Mouse (Mus musculus): ENCODE measurements around the gene Lrrc37a.
"Not testable (repeated sequence)": the region's sequence is repeated elsewhere in the genome, so short reads cannot be mapped to it uniquely, and the experiment has no call there.

Gene Lrrc37a

GRCm38 (mm10) chr11:103504497-103504896 lies at the start of gene Lrrc37a:
Gene Lrrc37a, minus strand, starts transcription at chr11:103504597.
- DNase-seq (ENCODE audit: low read depth, low spot score): no peak

- DNase-seq (ENCODE audit: low read depth, low spot score): not testable (repeated sequence)
Measured at GRCm38 (mm10) chr11:103534973-103535372, 30.6 kb upstream of the Lrrc37a start.

- DNase-seq (ENCODE audit: low read depth, low spot score): no peak
Measured at GRCm38 (mm10) chr11:103512111-103512510, 7.7 kb upstream of the Lrrc37a start.

DNA sequence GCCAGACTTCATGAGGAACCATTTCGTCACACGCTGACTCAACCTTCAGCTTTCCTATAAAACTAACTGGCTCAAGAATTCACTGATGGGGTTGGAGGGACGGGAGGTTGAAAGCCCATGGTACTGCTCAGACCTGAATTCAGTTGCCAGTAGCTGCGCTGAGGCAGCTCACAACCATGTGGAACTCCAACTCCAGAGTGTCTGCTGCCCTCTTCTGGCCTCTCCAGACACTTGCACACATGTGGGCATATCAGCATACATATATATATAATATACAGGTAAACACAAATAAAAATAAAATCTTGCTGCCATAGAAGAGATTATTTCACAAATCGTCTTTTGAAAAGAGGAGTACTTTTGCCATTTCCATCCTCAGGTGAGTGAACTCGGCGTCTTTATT lies 40.0 kb downstream of the Lrrc37a start:
- peak; percentile 13 for DNase-seq (ENCODE audit: low read depth, low spot score)

- DNase-seq (ENCODE audit: low read depth, low spot score): not testable (repeated sequence)
Measured at GRCm38 (mm10) chr11:103451105-103451504, 53.3 kb downstream of the Lrrc37a start.

- DNase-seq (ENCODE audit: low read depth, low spot score): not testable (repeated sequence)
Measured at GRCm38 (mm10) chr11:103449721-103450120, 54.7 kb downstream of the Lrrc37a start.

- DNase-seq (ENCODE audit: low read depth, low spot score): no peak
Measured at GRCm38 (mm10) chr11:103443678-103444077, 60.7 kb downstream of the Lrrc37a start.

GRCm38 (mm10) chr11:103436282-103436681 lies 68.1 kb downstream of the Lrrc37a start:
- DNase-seq (ENCODE audit: low read depth, low spot score): no peak

- DNase-seq (ENCODE audit: low read depth, low spot score): no peak
Measured at GRCm38 (mm10) chr11:103425031-103425430, 79.4 kb downstream of the Lrrc37a start.

GRCm38 (mm10) chr11:103419667-103420066 lies 84.7 kb downstream of the Lrrc37a start:
- no peak for DNase-seq (ENCODE audit: low read depth, low spot score)

GRCm38 (mm10) chr11:103419226-103419625 lies 85.2 kb downstream of the Lrrc37a start:
- no peak for DNase-seq (ENCODE audit: low read depth, low spot score)

DNA sequence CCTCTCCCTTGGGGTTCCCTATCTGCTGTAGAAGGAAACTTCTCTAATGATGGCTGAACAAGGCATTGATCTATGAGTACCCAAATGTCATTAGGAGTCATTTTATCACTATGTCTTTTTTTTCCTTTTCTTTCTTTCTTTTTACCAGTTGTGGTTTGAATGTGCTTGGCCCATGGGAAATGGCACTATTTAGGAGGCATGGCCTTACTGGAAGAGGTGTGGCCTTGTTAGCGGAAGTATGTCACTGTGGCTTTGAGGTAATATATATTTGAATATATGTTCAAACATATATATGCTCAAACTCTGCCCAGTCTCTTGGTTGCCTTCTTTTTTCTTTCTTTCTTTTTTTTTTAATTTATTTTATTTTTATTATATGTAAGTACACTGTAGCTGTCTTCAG lies 90.9 kb downstream of the Lrrc37a start:
- no peak for DNase-seq (ENCODE audit: low read depth, low spot score)

- DNase-seq (ENCODE audit: low read depth, low spot score): no peak
Measured at GRCm38 (mm10) chr11:103412950-103413423, 91.4 kb downstream of the Lrrc37a start.

DNA sequence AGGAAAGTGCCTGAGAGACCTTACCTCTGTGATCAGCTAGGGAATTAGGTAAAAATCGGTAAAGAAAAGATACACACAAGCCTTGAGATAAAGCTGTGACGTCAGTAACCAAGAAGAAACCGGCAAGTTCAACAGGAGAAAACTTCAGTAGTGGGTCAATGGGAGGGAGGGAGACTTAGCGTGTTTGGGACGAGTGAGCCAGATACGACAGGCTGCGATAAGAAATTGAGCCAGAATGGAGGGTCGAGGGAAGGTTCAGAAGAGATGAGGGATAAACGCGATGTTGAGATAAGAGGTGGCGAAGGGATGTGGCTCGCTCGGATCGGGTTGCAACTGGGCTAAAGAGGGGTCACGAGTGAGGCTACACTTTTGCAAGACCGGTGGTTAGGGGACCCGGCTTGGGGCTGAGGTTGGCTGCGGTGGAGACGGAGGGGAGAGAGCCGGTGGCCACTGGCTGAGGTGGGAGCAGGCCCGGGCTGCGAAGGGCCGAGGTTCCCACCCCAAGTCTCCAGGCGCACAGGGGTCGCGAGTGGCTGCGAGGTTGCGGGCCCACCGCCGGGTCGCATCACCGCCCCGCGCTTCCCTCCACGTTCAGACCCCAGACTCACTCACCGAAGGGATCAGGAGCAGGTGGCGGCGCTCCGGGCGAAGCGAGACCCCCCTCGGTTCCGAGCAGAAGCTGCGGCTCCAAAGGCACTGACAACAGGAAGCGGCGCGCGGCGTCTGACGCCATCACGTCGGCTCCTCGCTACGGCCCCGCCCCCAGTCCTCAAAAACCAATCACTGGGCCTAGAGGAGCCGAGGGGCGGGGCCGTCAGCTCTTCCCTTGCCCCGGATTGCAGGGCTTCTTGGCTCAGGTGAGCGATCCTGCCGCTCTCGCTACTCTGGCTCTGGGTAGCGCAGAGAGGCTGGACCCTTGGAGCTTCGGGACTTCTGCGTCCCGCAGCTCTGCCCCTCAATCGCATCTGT lies 92.1 kb downstream of the Lrrc37a start, which contains the start of gene Plekhm1:
Plekhm1 (minus strand) TSS at position 707 of the 969 bp plus-strand sequence.
- DNase-seq (ENCODE audit: low read depth, low spot score): peak; percentile 94

DNA sequence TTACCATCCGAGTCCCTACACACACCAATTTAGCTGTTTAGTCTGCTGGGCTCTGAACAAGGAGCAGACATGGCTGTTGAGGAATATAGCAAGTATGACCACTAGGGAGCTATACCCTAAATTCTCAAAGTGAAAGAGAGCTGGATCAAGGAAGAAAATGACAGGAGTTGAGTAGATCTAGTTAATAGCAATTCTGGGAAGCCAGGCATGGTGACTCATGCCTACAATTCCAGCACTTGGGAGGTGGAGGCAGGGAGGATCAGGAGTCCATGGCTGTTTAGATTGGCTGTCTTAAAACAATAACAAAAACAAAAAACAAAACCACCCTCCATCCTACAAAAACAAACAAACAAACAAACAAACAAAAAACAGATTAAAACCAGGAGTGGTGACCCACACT lies 93.1 kb downstream of the Lrrc37a start:
- no peak for DNase-seq (ENCODE audit: low read depth, low spot score)

DNA sequence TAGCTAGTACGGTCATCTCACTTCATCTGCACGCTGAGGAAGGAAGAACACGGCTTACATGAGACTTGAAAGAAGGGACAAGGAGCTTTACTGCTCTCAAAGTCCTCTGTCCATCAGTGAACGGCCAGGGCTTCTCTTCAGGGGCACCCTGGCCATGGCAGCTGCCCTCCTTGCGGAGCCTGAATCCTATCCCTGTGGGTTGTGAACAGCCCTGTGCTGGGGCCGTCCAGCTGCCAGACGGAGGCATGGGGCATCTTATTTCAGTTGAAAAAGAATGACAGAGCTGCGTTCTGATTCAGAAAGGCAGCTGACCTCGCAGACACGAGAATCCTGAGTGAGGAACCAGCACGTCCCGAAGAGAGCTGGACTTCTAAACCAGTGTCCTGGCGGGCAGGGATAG lies 95.5 kb downstream of the Lrrc37a start:
- DNase-seq (ENCODE audit: low read depth, low spot score): no peak

DNA sequence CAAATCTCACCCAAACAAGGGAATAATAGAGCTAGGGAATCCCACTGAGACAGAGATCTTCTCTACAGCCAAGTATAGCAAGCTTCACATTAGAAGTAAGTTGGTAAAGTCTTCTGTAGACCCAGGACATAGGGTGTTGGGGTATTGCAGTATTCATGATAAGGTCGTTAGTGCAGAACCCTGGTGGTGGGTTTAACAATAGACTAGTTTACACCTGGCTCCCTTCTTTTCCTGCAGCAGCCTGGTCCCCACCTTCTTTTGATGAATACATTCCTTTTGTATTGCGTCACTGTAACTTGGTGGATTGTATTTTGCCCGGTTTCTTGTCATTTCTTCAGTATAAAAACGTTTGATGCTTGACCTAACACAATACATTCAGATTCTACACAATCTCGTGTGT lies 97.3 kb downstream of the Lrrc37a start:
- not testable (repeated sequence) for DNase-seq (ENCODE audit: low read depth, low spot score)

DNA sequence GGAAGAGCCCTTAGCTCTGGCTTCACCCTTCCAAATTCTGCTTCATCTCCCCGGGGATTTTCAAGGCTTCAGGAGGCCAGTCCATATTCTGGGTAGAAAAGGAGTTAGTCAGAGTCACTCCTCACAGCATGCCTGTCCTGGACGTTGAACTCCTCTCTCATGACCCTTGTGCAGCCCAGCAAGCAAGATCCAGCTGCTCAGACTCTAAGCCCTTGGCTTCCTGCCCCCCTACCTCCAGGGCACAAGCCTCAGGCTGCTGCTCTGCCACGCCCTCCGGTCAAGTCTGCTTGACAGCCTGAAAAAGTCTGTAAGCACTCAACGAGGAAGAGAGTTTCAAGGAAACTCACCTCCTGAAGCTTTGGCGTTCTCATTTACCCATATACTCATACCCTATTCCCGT lies 97.8 kb downstream of the Lrrc37a start:
- no peak for DNase-seq (ENCODE audit: low read depth, low spot score)

DNA sequence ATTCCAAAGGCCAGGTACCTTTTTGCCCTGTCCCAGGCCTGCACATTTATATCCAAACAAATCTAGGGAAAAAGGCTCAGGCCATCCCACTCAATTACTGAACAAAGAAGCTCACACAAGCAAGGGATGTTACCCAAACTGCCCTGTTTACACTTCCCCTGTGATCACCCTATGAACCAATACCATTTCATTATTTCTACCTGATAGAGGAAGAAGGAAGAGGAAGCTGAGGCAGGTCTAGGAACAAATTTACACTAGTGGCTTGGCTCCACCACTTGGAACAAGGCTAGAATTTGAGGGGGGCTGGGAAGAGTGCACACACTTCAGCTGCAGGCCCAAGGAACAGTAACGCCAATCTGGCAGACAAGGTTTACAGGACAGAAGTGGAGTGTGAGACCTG lies 98.6 kb downstream of the Lrrc37a start:
- DNase-seq (ENCODE audit: low read depth, low spot score): no peak

GRCm38 (mm10) chr11:103404618-103405017 lies 99.8 kb downstream of the Lrrc37a start:
- DNase-seq (ENCODE audit: low read depth, low spot score): no peak

DNA sequence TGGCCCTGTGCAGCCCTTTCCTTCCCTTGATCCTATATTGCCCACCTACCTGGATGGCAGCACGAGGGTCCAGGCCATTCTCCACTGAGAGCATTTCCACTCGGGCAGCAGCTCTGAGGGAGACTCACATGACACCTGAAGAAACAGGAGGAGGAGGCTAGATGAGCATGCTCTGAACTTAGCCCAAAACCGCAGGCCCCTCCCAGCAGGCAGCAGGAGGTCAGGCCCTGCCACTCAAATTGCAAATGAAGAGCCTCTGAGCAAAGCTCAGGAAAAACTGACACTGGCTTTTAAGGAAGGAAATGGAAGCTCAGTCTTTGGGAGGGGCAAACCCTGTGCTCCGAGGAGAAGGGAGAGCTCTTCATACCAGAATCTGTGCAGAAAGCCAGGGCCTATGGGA lies 100.6 kb downstream of the Lrrc37a start:
- DNase-seq (ENCODE audit: low read depth, low spot score): no peak

DNA sequence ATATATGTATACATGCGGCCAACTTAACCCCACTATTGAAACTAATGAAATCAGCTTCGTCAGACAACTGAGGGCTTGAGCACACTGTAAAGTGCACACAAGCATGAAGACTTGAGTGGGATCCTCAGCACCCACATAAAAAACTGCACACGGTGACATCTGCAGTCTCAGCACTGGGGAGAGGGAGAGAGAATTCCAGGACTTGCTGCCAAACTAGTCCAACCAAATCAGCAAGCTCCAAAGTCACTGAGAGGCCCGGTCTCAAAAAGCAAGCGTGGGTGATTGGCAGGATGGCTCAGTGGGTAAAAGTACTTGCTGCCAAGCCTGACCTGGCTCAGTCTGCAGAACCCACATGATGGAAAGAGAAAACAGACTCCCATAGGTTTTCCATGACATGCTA lies 101.7 kb downstream of the Lrrc37a start:
- DNase-seq (ENCODE audit: low read depth, low spot score): no peak

DNA sequence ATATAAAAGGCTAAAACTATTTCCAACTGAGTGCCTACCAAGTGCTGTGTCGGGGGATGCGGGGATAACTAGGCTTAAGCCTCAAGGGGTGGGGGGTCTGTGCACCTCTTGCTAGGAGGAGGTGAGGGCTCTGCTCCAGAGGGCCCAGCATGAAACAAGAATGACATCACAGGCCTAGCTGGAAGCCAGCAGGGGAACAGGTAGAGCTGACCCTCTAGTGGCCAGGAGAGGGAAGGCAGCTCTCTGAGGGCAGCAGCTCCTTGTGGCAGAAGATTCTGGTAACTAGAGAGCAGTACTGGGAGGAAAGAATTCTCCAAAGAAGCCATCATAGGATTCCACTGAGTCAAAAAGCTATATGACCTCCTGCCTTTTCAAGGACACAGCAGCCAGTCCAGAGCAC lies 102.2 kb downstream of the Lrrc37a start:
- no peak for DNase-seq (ENCODE audit: low read depth, low spot score)

Data from mesoderm, embryonic 11.5 days (tissue).